Mouse (Mus musculus) mammary gland, adult 2 months (tissue): Measurements from ENCODE around the gene Rnase13. TPM values are rescaled to one million over a fixed set of nuclear protein-coding genes. Genes with fewer than 3 reads are reported as not detected.

Experiments
- polyA plus RNA-seq: library from polyadenylated mRNA; depleted of rRNA; stranded (reverse); fragments of >200 nt; gene quantifications from 2 replicates; pipeline ENCODE4 v1.2.3, GENCODE M21; 2012; ENCODE audit warnings: low replicate concordance; rRNA removed

Gene Rnase13
- 0.20 TPM in 1 of 2 replicates, not detected in the other for polyA plus RNA-seq

DNA sequence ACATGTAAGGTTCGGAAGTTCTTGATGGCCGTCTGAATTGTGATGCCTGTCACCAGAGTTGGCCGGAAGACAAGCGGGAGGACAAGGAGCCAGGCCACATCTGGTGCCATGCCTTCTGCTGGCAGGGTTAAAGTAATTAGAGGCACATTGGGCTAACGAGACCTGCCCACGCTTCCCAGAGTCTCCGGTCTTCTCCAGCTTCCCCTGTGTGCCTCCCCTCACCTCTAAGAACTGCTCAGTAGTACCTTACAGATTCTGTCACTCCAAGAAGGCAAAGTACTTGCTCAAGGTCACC is at the start of gene Rnase13:
Gene Rnase13 (minus strand): TSS at position 203 of the 295 bp plus-strand sequence.

DNA sequence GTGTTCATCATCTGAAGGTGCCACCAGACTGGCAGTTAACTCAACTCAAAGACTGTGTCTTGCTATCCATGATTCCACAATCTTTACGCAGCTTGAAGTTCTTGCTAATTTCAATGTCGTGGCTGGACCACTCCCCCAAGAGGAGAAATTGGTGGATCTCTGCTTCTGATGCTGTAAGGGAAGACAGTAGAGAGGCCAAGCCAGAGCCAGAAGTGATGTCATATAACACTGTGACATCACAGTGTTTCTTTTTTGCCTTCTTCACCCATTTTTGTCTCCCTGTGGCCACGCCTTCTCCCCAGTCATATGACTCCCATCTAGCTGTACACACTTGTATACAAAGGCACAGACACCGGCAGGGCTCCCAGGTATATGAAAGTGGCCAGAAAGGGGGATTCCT is 4.4 kb downstream of the Rnase13 start, which contains the start of gene Tppp2:
Gene Tppp2 (plus strand): TSS at position 301 of the 400 bp plus-strand sequence.

DNA sequence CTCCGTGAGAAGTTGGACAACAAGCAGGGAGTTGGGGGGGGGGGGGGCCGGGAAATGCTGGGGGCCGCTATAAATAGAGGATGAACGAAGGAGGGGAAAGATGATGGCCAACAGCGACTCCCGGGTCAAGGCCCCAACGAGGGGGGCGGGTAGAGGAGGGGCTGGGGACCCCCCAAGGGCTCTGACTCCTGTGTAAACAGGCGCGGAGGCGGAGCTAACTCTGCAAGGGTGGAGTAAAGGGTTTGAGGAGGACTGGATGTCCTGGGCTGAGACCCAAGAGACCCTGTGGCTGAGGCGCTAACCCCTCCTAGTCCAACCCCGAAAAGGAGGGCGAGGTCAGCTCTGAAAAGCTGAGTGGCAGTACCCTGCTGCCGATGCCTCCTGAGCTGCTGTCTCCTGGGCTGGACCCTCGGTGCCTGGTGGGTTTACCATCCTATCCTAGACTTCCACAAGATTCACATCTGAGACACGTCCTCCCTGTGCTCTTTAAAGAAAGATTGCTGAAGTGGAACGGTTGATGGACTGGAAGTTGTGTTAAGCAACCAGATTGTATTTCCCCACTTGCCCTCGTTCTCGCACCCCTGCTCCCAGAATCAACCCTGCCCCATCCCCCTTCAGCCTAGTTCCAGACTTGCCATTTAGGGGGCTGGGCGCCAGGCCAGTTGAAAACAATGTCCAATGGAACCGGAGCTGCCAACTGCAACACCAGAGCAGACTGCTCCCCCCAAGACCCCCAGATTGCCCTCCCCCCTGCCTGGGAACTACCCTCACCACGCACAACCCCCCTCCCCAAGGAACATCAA is 8.4 kb downstream of the Rnase13 start, which contains the start of gene Ndrg2:
Gene Ndrg2 (minus strand): TSS at position 199 of the 803 bp plus-strand sequence.

DNA sequence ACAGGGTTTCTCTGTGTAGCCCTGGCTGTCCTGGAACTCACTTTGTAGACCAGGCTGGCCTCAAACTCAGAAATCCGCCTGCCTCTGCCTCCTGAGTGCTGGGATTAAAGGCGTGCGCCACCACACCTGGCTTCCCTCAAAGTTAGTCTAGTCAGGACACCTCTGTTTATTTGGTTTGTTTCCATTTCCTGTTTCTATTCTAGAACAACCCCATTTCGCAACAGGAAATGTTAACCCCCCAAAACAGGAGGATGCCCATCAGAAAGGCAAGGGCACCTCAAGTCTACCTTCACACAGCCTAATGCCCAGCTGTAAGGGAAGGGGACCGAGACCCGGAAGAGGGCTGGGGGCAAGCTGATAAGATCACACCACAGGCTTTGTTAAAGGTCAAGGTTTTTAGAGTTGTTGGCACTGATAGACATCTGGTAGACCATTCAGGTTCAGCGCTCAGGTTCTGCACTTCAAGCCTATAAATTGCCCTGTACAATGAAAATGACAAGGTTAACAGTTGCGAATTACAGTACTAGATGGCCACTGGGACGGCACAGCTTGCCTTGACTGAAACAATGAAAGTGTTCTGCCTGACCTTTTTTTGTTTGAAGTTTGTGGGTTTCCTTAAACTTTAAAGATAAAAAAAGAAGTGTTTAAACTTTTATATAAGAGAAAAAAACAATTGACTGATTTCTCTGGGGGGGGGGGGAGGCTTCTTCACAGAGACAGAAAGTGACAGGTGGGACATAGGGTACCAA is 30.2 kb downstream of the Rnase13 start, which contains the start of gene Slc39a2:
Gene Slc39a2 (plus strand): TSS at position 699 of the 749 bp plus-strand sequence.

DNA sequence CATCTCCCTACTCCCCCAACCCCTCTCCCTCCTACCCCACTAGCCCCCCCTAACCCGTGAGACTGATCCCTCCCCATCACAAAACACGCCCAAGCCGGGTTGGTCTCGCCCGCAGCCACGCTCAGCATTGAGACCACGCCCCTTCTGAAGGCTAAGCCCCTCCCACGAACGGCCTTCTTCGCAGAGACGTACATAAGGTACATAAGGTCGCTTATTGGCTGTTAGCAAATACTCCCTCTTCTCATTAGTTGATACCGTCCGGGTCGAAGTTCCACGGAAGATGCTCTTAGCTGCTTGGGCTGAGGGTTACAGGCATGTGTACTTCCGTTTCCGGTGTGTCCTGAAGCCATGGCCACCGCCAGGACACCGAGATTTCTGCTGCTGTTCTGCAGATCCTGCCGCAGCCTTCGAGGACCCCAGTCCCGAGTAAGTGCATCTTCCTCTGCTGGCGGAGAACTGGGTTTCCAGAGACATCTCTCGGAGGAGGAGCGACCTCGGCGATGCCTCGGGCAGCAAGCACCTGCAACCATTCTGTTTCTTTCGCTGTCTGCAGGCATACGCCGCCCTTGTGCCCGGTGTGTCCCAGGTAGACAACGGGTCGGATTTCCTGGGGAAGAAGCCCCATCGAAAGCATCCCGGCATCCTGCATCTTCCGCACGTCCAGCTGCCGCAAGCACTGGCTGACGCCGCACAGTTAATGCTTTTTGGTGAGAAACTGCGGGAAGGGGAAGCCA is 37.8 kb downstream of the Rnase13 start, which contains the start of gene Mettl17:
Gene Mettl17 (plus strand): TSS at position 245 of the 734 bp plus-strand sequence.

Other genes with a start within 250 kb of the Rnase13 start
- gene Gm17079, start 227.3 kb downstream of the Rnase13 start, polyA plus RNA-seq: not detected in 2 replicates
- not detected in 2 replicates for gene Gm5800, start 205.6 kb downstream of the Rnase13 start, polyA plus RNA-seq
- gene Ang4, start 149.2 kb downstream of the Rnase13 start, polyA plus RNA-seq: not detected in 2 replicates
- not detected in 2 replicates for gene AY358078, start 122.7 kb downstream of the Rnase13 start, polyA plus RNA-seq
- gene Ear6, start 69.1 kb downstream of the Rnase13 start, polyA plus RNA-seq: 0.24 TPM in 1 of 2 replicates, not detected in the other
- gene Mettl17, start 37.9 kb downstream of the Rnase13 start, polyA plus RNA-seq: 34.0 and 54.5 TPM in 2 replicates
- gene Slc39a2, start 29.9 kb downstream of the Rnase13 start, polyA plus RNA-seq: 0.45 and 1.7 TPM in 2 replicates
- 336 and 972 TPM in 2 replicates for gene Ndrg2, start 8.6 kb downstream of the Rnase13 start, polyA plus RNA-seq
- gene Tppp2, start 4.3 kb downstream of the Rnase13 start, polyA plus RNA-seq: not detected in 2 replicates
- gene Arhgef40, start 61.9 kb upstream of the Rnase13 start, polyA plus RNA-seq: 85.1 and 106 TPM in 2 replicates
- gene Tmem253, start 92.9 kb upstream of the Rnase13 start, polyA plus RNA-seq: 0.65 and 2.1 TPM in 2 replicates
- 81.4 and 110 TPM in 2 replicates for gene Zfp219, start 98.0 kb upstream of the Rnase13 start, polyA plus RNA-seq
- gene Olfr221, start 119.7 kb upstream of the Rnase13 start, polyA plus RNA-seq: not detected in 2 replicates
- 39.8 and 84.3 TPM in 2 replicates for gene Hnrnpc, start 181.3 kb upstream of the Rnase13 start, polyA plus RNA-seq
- gene Rpgrip1, start 187.9 kb upstream of the Rnase13 start, polyA plus RNA-seq: 4.7 and 15.7 TPM in 2 replicates